Mouse (Mus musculus) myocyte (in vitro differentiated cells): ENCODE results near the gene Mapk8ip3. TPM values are rescaled to one million over a fixed set of nuclear protein-coding genes. Genes with fewer than 3 reads are reported as not detected.

Experiments used
- H3K27me3 ChIP-seq: one replicate; pipeline ENCODE4 v1.6.1; 2011; ENCODE audit not compliant: control insufficient read depth, insufficient read depth, insufficient read length
- H3K36me3 ChIP-seq: one replicate; pipeline ENCODE4 v1.6.1; 2011; ENCODE audit not compliant: control insufficient read depth, insufficient read depth
- H3K4me2 ChIP-seq: one replicate; pipeline ENCODE4 v1.6.1; 2011; ENCODE audit warnings: low read depth, control low read depth
- H3K4me3 ChIP-seq: one replicate; pipeline ENCODE4 v1.5.1; 2011; ENCODE audit warnings: mild to moderate bottlenecking, control low read depth, moderate library complexity
- H3K79me2 ChIP-seq: one replicate; pipeline ENCODE4 v1.6.1; 2011; ENCODE audit not compliant: control insufficient read depth, insufficient read depth
- H3ac ChIP-seq: one replicate; pipeline ENCODE4 v1.6.1; 2011; ENCODE audit not compliant: control insufficient read depth, insufficient read length
- CEBPB ChIP-seq: IDR thresholded peaks from 2 replicates; pipeline ENCODE4 v1.6.1; 2011; ENCODE audit warnings: mild to moderate bottlenecking, moderate library complexity; ENCODE audit not compliant: poor library complexity, insufficient read depth, severe bottlenecking
- E2F4 ChIP-seq: IDR thresholded peaks from one replicate; pipeline ENCODE4 v1.6.1; 2011; ENCODE audit warnings: mild to moderate bottlenecking, control low read depth, moderate library complexity; ENCODE audit not compliant: insufficient read depth
- MAX ChIP-seq: IDR thresholded peaks from one replicate; pipeline ENCODE4 v1.6.1; 2011; ENCODE audit warnings: low read depth, mild to moderate bottlenecking, control low read depth
- MYOD1 ChIP-seq, 3 experiments: IDR thresholded peaks; one replicate each; pipeline ENCODE4 v1.6.1; 2011; ENCODE audit warnings: control low read depth in 2 of 3, low read depth in 2 of 3, mild to moderate bottlenecking in 2 of 3, moderate library complexity in 1 of 3; ENCODE audit not compliant: insufficient read length in 2 of 3, control insufficient read depth in 1 of 3
- MYOG ChIP-seq, 3 experiments: IDR thresholded peaks; one replicate each; pipeline ENCODE4 v1.6.1; 2011; ENCODE audit warnings: control low read depth in 2 of 3, low read depth in 2 of 3, mild to moderate bottlenecking in 2 of 3; ENCODE audit not compliant: insufficient read length in 2 of 3, control insufficient read depth in 1 of 3, insufficient read depth in 1 of 3
- POLR2A ChIP-seq: IDR thresholded peaks from one replicate; pipeline ENCODE4 v1.6.1; 2011; ENCODE audit warnings: low read depth, mild to moderate bottlenecking, control low read depth, moderate library complexity; ENCODE audit not compliant: insufficient read length
- POLR2AphosphoS2 ChIP-seq: IDR thresholded peaks from one replicate; pipeline ENCODE4 v1.6.1; 2011; ENCODE audit warnings: low read depth, control low read depth; ENCODE audit not compliant: insufficient read length
- REST ChIP-seq: IDR thresholded peaks from one replicate; pipeline ENCODE4 v1.6.1; 2011; ENCODE audit warnings: mild to moderate bottlenecking, control low read depth, moderate library complexity; ENCODE audit not compliant: insufficient read depth, insufficient read length
- SRF ChIP-seq: IDR thresholded peaks from one replicate; pipeline ENCODE4 v1.6.1; 2011; ENCODE audit warnings: low read depth; ENCODE audit not compliant: control insufficient read depth, insufficient read length
- TCF12 ChIP-seq: IDR thresholded peaks from one replicate; pipeline ENCODE4 v1.6.1; 2011; ENCODE audit warnings: mild to moderate bottlenecking, control low read depth; ENCODE audit not compliant: poor library complexity, insufficient read depth, severe bottlenecking
- TCF3 ChIP-seq: IDR thresholded peaks from one replicate; pipeline ENCODE4 v1.6.1; 2011; ENCODE audit warnings: low read depth, control low read depth; ENCODE audit not compliant: insufficient read length
- USF1 ChIP-seq: IDR thresholded peaks from one replicate; pipeline ENCODE4 v1.6.1; 2011; ENCODE audit warnings: low read depth, mild to moderate bottlenecking, control low read depth, moderate library complexity
- polyA plus RNA-seq: library from polyadenylated mRNA; unstranded; fragments of >200 nt; fragmentation: generic; extraction: Trizol; gene quantifications from one replicate; pipeline ENCODE4 v1.2.1, GENCODE M21; 2012; ENCODE audit warnings: missing spikeins

Mapk8ip3 gene
- polyA plus RNA-seq, 1 experiment, result 47.6 TPM

DNA sequence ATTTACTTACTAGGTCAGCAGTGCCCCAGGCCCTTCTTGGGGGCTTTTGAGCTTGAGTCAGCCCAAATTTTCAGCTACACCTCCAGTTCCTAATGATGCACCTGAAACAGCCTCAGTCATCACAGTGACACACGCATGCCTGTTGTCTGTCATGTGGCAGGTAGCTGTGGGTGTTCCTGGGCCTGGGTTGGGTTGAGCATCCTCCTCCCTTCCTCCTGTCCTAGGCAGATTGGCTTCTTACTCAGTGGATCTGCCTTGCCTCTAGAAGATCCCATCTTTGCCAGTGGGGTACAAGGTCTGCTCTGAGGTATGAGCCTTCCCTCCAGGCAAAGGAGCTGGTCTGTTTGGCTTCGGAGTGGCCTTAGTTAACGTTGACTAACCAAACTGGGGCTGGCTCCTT is 47.9 kb downstream of the Mapk8ip3 start:
- Histone ChIP-seq H3K4me3 (no peak overlapping the region), H3K27me3 (no peaks in the 10 kb centered on the region), H3K4me2 (no peak overlapping the region), H3K36me3 (peaks cover 5% of the 10 kb centered on the region), H3ac (no peak overlapping the region), H3K79me2 (peaks cover 9% of the 10 kb centered on the region)
- TF ChIP-seq POLR2AphosphoS2 (peak; percentile 98), SRF (no peak), POLR2A (peak; percentile 39), REST (no peak), MYOD1 (IDR thresholded peaks at IDR 0.05; ENCODE audit: control insufficient read depth in 1 of 3, insufficient read length in 2 of 3, low read depth in 2 of 3) (no peak)

DNA sequence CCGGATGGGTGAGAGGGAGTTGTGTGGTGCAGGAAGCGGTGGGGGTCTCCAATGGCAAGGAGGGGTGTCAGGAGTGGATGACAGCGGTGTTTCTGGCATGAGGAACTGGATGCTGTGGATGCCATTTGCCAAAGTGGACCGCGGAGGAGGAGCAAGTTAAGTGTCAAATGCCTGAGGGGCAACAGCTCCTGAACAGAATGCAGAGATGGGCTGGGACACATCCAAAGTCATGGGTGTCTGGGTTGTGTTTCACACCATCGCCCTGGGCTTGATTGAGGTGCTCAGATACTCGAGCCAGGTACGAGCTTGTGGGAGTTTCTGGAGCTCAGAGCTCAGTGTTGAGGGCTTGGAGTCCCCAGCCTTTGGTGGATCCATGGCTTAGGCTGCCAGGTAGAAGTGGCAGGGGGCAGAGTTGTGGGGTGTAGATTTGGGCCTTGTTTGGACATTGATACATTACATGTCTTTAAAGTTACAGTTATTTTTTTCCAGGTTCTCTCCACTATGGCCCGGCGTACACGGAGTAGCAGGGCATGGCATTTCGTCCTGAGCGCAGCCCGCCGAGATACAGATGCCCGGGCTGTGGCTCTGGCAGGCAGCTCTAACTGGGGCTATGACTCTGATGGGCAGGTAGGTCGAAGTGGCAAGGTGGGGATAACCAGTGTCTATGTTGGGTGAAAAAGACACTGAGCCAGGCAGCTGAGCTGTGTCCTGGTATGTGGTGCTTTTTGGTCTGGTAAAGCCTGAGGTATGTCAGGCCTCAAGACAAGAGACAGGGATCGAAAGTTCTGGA is 49.3 kb downstream of the Mapk8ip3 start:
- peak overlapping the region; percentile 70 for H3K4me3 ChIP-seq
- peak overlapping the region; percentile 82 for H3ac ChIP-seq
- peaks cover 6% of the 10 kb centered on the region for H3K79me2 ChIP-seq
- peak overlapping the region; percentile 94 for H3K4me2 ChIP-seq
- TF ChIP-seq POLR2AphosphoS2 (peak; percentile 70), REST (no peak), POLR2A (no peak), MAX (no peak)
- H3K27me3 ChIP-seq, result no peaks in the 10 kb centered on the region
- peaks cover 4% of the 10 kb centered on the region for H3K36me3 ChIP-seq

- peak overlapping the region; percentile 70 for H3K4me3 ChIP-seq
- H3K79me2 ChIP-seq, result peaks cover 6% of the 10 kb centered on the region
- H3ac ChIP-seq, result peak overlapping the region; percentile 82
- TF ChIP-seq SRF (no peak), USF1 (no peak), POLR2AphosphoS2 (peak; percentile 18)
- no peaks in the 10 kb centered on the region for H3K36me3 ChIP-seq
- H3K27me3 ChIP-seq, result no peaks in the 10 kb centered on the region
- H3K4me2 ChIP-seq, result peak overlapping the region; percentile 94
These were observed 49.9 kb downstream of the Mapk8ip3 start for GRCm38 (mm10) chr17:24886932-24887271.

- peak within 1 kb of the TSS; percentile 94 for H3K4me2 ChIP-seq
- no peaks in the 10 kb centered on the region for H3K36me3 ChIP-seq
- peak within 1 kb of the TSS; percentile 70 for H3K4me3 ChIP-seq
- peaks cover 6% of the 10 kb centered on the region for H3K79me2 ChIP-seq
- H3K27me3 ChIP-seq, result no peaks in the 10 kb centered on the region
- peak within 1 kb of the TSS; percentile 82 for H3ac ChIP-seq
- TF ChIP-seq POLR2A (peak; percentile 77), REST (no peak), SRF (peak; percentile 41), POLR2AphosphoS2 (peak; percentile 76), TCF12 (no peak), USF1 (no peak), MYOD1 (IDR thresholded peaks at IDR 0.05; ENCODE audit: control insufficient read depth in 1 of 3, insufficient read length in 2 of 3, low read depth in 2 of 3) (no peak), E2F4 (peak; percentile 46), TCF3 (no peak), MYOG (IDR thresholded peaks at IDR 0.05; ENCODE audit: control insufficient read depth in 1 of 3, insufficient read depth in 1 of 3, insufficient read length in 2 of 3, low read depth in 2 of 3) (no peak), CEBPB (no peak), MAX (no peak)
These were observed 50.4 kb downstream of the Mapk8ip3 start, which contains the start of the genes Nubp2 and Spsb3 for GRCm38 (mm10) chr17:24886134-24886931. TSS of gene Nubp2 (minus strand) at chr17:24886349. TSS of gene Spsb3 (plus strand) at chr17:24886643.

- Histone ChIP-seq H3K4me2 (peak overlapping the region; percentile 88), H3K79me2 (peaks cover 6% of the 10 kb centered on the region), H3K4me3 (peak overlapping the region; percentile 70), H3K27me3 (no peaks in the 10 kb centered on the region), H3ac (peak overlapping the region; percentile 82), H3K36me3 (no peaks in the 10 kb centered on the region)
- TF ChIP-seq MAX (no peak), TCF3 (no peak), POLR2AphosphoS2 (no peak), E2F4 (no peak), MYOG (IDR thresholded peaks at IDR 0.05; ENCODE audit: control insufficient read depth in 1 of 3, insufficient read depth in 1 of 3, insufficient read length in 2 of 3, low read depth in 2 of 3) (no peak)
These were observed 51.2 kb downstream of the Mapk8ip3 start for GRCm38 (mm10) chr17:24885356-24886133.
